Mouse (Mus musculus): ENCODE results near the gene Abhd14b. TPM values are rescaled to one million over a fixed set of nuclear protein-coding genes. Genes with fewer than 3 reads are reported as not detected.

Gene Abhd14b
- polyA plus RNA-seq, 1 experiment from 2014 or later = 8.9 TPM

- no peaks in the 10 kb centered on the region for H3K9me3 ChIP-seq
- no peak for ATAC-seq (replicated peaks)
- WGBS = 75% methylated on average over 5 of the region's 5 CpGs
These were observed 4.6 kb upstream of the Abhd14b start for GRCm38 (mm10) chr9:106442680-106443079.

GRCm38 (mm10) chr9:106444836-106445235 lies 2.4 kb upstream of the Abhd14b start:
- no peaks in the 10 kb centered on the region for H3K36me3 ChIP-seq (replicated peaks)
- no peak overlapping the region for H3K4me2 ChIP-seq
- H3K9ac ChIP-seq = no peak overlapping the region
- no peak overlapping the region for H3K4me3 ChIP-seq
- no peaks in the 10 kb centered on the region for H3K27me3 ChIP-seq (replicated peaks)
- no peaks in the 10 kb centered on the region for H3K9me3 ChIP-seq
- no peak for ATAC-seq (replicated peaks)
- H3K4me1 ChIP-seq = peaks cover 28% of the 10 kb centered on the region
- 77% methylated on average over 4 of the region's 4 CpGs for WGBS
- no peak overlapping the region for H3K27ac ChIP-seq

More at GRCm38 (mm10) chr9:106442680-106443079, 4.6 kb upstream of the Abhd14b start:
- H3K4me1 ChIP-seq = peaks cover 27% of the 10 kb centered on the region
- no peak overlapping the region for H3K4me2 ChIP-seq
- no peaks in the 10 kb centered on the region for H3K36me3 ChIP-seq (replicated peaks)
- no peak overlapping the region for H3K27ac ChIP-seq
- no peak overlapping the region for H3K4me3 ChIP-seq
- H3K9ac ChIP-seq = no peak overlapping the region
- H3K27me3 ChIP-seq (replicated peaks) = no peaks in the 10 kb centered on the region

GRCm38 (mm10) chr9:106447951-106448350 lies 692 bp downstream of the Abhd14b start:
- peaks cover 40% of the 10 kb centered on the region for H3K4me1 ChIP-seq
- H3K27me3 ChIP-seq (replicated peaks) = no peaks in the 10 kb centered on the region
- peak overlapping the region; percentile 45 for H3K4me3 ChIP-seq
- no peaks in the 10 kb centered on the region for H3K36me3 ChIP-seq (replicated peaks)
- WGBS = 42% methylated on average over 9 of the region's 9 CpGs
- peak overlapping the region; percentile 66; the same call in 1 of the 2 replicates for H3K9ac ChIP-seq
- peak overlapping the region; percentile 70 for H3K27ac ChIP-seq
- H3K9me3 ChIP-seq = no peaks in the 10 kb centered on the region
- peak overlapping the region; percentile 76 for H3K4me2 ChIP-seq
- peak; percentile 43; the same call in 1 of the 2 replicates for ATAC-seq (replicated peaks)

- Histone ChIP-seq H3K9ac (peak overlapping the region; percentile 59), H3K4me2 (peak overlapping the region; percentile 76), H3K9me3 (no peaks in the 10 kb centered on the region), H3K36me3 (replicated peaks) (no peaks in the 10 kb centered on the region), H3K4me3 (peak overlapping the region; percentile 43), H3K27me3 (replicated peaks) (no peaks in the 10 kb centered on the region), H3K4me1 (peaks cover 43% of the 10 kb centered on the region), H3K27ac (peak overlapping the region; percentile 67)
- peak; percentile 51 for ATAC-seq (replicated peaks)
- WGBS = 1% methylated on average over 23 of the region's 23 CpGs
These were observed 1.3 kb downstream of the Abhd14b start for GRCm38 (mm10) chr9:106448498-106449031.

GRCm38 (mm10) chr9:106449947-106450346 lies 2.7 kb downstream of the Abhd14b start:
- Histone ChIP-seq H3K27ac (no peak overlapping the region), H3K4me1 (peaks cover 51% of the 10 kb centered on the region)
- WGBS = 88% methylated on average over 8 of the region's 8 CpGs

GRCm38 (mm10) chr9:106450661-106451060 lies 3.4 kb downstream of the Abhd14b start:
- no peak overlapping the region for H3K4me3 ChIP-seq
- no peak overlapping the region for H3K27ac ChIP-seq
- ATAC-seq (replicated peaks) = no peak
- peaks cover 58% of the 10 kb centered on the region for H3K4me1 ChIP-seq
- WGBS = 21% methylated on average over 9 of the region's 9 CpGs
- no peaks in the 10 kb centered on the region for H3K9me3 ChIP-seq
- no peaks in the 10 kb centered on the region for H3K27me3 ChIP-seq (replicated peaks)
- H3K9ac ChIP-seq = no peak overlapping the region
- no peaks in the 10 kb centered on the region for H3K36me3 ChIP-seq (replicated peaks)
- no peak overlapping the region for H3K4me2 ChIP-seq

More at GRCm38 (mm10) chr9:106449947-106450346, 2.7 kb downstream of the Abhd14b start:
- no peak overlapping the region for H3K9ac ChIP-seq
- H3K27me3 ChIP-seq (replicated peaks) = no peaks in the 10 kb centered on the region
- H3K4me2 ChIP-seq = no peak overlapping the region
- H3K9me3 ChIP-seq = no peaks in the 10 kb centered on the region
- no peak for ATAC-seq (replicated peaks)
- H3K36me3 ChIP-seq (replicated peaks) = no peaks in the 10 kb centered on the region
- H3K4me3 ChIP-seq = no peak overlapping the region

GRCm38 (mm10) chr9:106451298-106451697 lies 4.0 kb downstream of the Abhd14b start:
- no peak overlapping the region for H3K4me3 ChIP-seq
- ATAC-seq (replicated peaks) = no peak
- no peak overlapping the region for H3K27ac ChIP-seq
- H3K9me3 ChIP-seq = no peaks in the 10 kb centered on the region
- no peaks in the 10 kb centered on the region for H3K27me3 ChIP-seq (replicated peaks)
- WGBS = 83% methylated on average over 11 of the region's 11 CpGs
- H3K4me1 ChIP-seq = peaks cover 60% of the 10 kb centered on the region
- no peak overlapping the region for H3K4me2 ChIP-seq
- H3K36me3 ChIP-seq (replicated peaks) = no peaks in the 10 kb centered on the region
- no peak overlapping the region for H3K9ac ChIP-seq

- Histone ChIP-seq H3K9ac (no peak overlapping the region), H3K27me3 (replicated peaks) (no peaks in the 10 kb centered on the region), H3K4me3 (no peak overlapping the region), H3K27ac (peak overlapping the region; percentile 91), H3K4me2 (no peak overlapping the region), H3K9me3 (no peaks in the 10 kb centered on the region), H3K4me1 (peaks cover 63% of the 10 kb centered on the region), H3K36me3 (replicated peaks) (no peaks in the 10 kb centered on the region)
- 69% methylated on average over 2 of the region's 2 CpGs for WGBS
- no peak for ATAC-seq (replicated peaks)
These were observed 4.6 kb downstream of the Abhd14b start for GRCm38 (mm10) chr9:106451899-106452298.

GRCm38 (mm10) chr9:106452351-106452750 lies 5.1 kb downstream of the Abhd14b start:
- Histone ChIP-seq H3K27me3 (replicated peaks) (no peaks in the 10 kb centered on the region), H3K4me1 (peaks cover 63% of the 10 kb centered on the region), H3K9me3 (no peaks in the 10 kb centered on the region), H3K4me2 (peak overlapping the region; percentile 77), H3K27ac (peak overlapping the region; percentile 91), H3K36me3 (replicated peaks) (no peaks in the 10 kb centered on the region), H3K9ac (peak overlapping the region; percentile 87; the same call in 1 of the 2 replicates), H3K4me3 (peak overlapping the region; percentile 70; the same call in 1 of the 2 replicates)
- ATAC-seq (replicated peaks) = no peak
- 17% methylated on average over 6 of the region's 6 CpGs for WGBS

- WGBS = 3% methylated on average over 7 of the region's 7 CpGs
- H3K27me3 ChIP-seq (replicated peaks) = no peaks in the 10 kb centered on the region
- peak overlapping the region; percentile 91 for H3K27ac ChIP-seq
- ATAC-seq (replicated peaks) = no peak
- peaks cover 64% of the 10 kb centered on the region for H3K4me1 ChIP-seq
- peak overlapping the region; percentile 77 for H3K4me2 ChIP-seq
- peak overlapping the region; percentile 87 for H3K9ac ChIP-seq
- H3K4me3 ChIP-seq = peak overlapping the region; percentile 70
- no peaks in the 10 kb centered on the region for H3K36me3 ChIP-seq (replicated peaks)
- no peaks in the 10 kb centered on the region for H3K9me3 ChIP-seq
These were observed 5.6 kb downstream of the Abhd14b start for GRCm38 (mm10) chr9:106452821-106453220.

- Histone ChIP-seq H3K27ac (peak within 1 kb of the TSS; percentile 91), H3K27me3 (replicated peaks) (no peaks in the 10 kb centered on the region), H3K36me3 (replicated peaks) (no peaks in the 10 kb centered on the region), H3K9ac (peak within 1 kb of the TSS; percentile 87), H3K4me1 (peaks cover 64% of the 10 kb centered on the region), H3K4me3 (peak within 1 kb of the TSS; percentile 70), H3K9me3 (no peaks in the 10 kb centered on the region), H3K4me2 (peak within 1 kb of the TSS; percentile 77)
- ATAC-seq (replicated peaks) = peak; percentile 57
- WGBS = under 1% methylated on average over 46 of the region's 74 CpGs
These were observed 6.2 kb downstream of the Abhd14b start, which contains the start of gene Pcbp4 for GRCm38 (mm10) chr9:106453271-106454070. Gene Pcbp4, plus strand, starts transcription at chr9:106453291.

GRCm38 (mm10) chr9:106454071-106454761 lies 7.0 kb downstream of the Abhd14b start:
- Histone ChIP-seq H3K27me3 (replicated peaks) (no peaks in the 10 kb centered on the region), H3K4me3 (peak overlapping the region; percentile 70), H3K27ac (peak overlapping the region; percentile 91), H3K4me2 (peak overlapping the region; percentile 77), H3K9me3 (no peaks in the 10 kb centered on the region), H3K4me1 (peaks cover 65% of the 10 kb centered on the region), H3K36me3 (replicated peaks) (no peaks in the 10 kb centered on the region), H3K9ac (peak overlapping the region; percentile 87)
- under 1% methylated on average over 19 of the region's 20 CpGs for WGBS
- ATAC-seq (replicated peaks) = peak; percentile 32
